Mouse (Mus musculus): Measurements from ENCODE around the gene Dcpp3. TPM values are rescaled to one million over a fixed set of nuclear protein-coding genes. Genes with fewer than 3 reads are reported as not detected.
A peak's percentile ranks its signal among the peaks of the same experiment; 100 is the strongest.

Dcpp3 gene
- polyA plus RNA-seq, 1 experiment = not detected

DNA sequence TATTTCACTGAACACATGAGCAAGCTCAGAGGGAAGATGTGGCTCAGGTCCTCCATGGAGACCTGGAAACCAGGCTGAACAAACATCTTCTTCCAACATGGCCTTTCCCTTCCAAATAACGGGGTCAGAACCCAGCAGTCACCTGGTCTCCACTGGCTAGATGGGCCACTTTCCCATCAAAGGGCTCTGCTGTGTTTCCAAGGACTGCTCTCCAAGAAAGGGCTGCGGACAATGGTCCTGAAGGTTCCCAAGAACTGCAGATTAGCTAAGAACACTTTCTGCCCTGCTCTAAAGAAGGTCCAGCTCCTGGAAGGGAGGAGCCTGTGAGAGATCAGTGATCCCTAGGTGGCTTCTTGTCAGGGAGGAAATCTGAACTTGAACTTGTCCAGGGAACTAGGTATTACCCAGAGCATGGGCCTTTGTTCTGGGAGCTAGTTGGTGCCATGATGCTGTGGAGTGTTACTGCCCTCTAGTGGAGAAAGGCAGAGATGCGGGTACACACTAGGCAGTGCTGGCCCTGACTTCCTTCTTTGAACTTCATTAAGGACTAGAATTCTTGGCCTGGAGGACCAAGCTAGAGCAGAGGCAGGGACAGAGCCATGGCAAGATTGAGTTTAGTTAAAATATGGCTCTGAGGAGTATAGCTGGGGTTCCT is 43.0 kb downstream of the Dcpp3 start:
- no peaks in the 10 kb centered on the region for H3K27me3 ChIP-seq (replicated peaks; ENCODE audit: control insufficient read depth, insufficient read depth, low read length)
- TF ChIP-seq POLR2A (IDR thresholded peaks at IDR 0.05; ENCODE audit: low read depth, low read length) (no peak), CTCF (conservative IDR thresholded peaks at IDR 0.05; ENCODE audit: insufficient read depth, insufficient read length, low read depth, low read length) (peak; percentile 99)
- H3K27ac ChIP-seq (ENCODE audit: insufficient read depth, low read depth, low read length) = no peak overlapping the region
- no peaks in the 10 kb centered on the region for H3K36me3 ChIP-seq (ENCODE audit: control insufficient read depth, insufficient read depth, low read length)
- H3K4me1 ChIP-seq (ENCODE audit: control insufficient read depth, insufficient read depth, low read length) = no peaks in the 10 kb centered on the region
- peak; percentile 84 for DNase-seq
- no peak overlapping the region for H3K4me3 ChIP-seq (ENCODE audit: insufficient read depth, low read depth, low read length)
- WGBS = 42% methylated on average over 3 of the region's 3 CpGs

DNA sequence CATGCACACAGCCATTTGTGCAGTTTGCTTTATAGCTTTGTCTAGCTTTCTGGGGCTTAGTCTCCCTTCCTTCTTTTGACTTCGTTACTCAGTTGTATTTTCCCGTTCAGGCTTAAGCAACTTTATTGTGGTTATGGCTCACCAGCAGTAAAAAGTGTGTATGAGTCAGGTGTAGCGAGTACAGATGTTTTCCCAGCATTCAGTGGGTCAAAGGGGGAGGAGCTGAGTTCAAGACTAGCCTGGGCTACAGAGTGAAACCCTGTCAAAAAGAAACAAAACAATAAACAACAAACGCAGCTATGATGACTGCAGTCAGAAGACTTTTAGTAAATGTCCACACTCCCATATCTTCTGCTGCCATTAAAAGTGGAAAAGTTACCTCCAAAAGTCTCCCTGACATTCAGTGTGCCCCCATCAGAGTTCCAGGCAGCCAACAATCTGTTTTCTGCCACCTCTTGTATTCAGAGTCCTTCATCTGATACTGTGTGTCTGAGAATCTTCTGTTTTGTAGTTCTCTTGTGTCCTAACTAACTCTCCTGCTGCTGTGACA is 44.4 kb downstream of the Dcpp3 start:
- Histone ChIP-seq H3K4me3 (ENCODE audit: insufficient read depth, low read depth, low read length) (no peak overlapping the region), H3K27ac (ENCODE audit: insufficient read depth, low read depth, low read length) (no peak overlapping the region), H3K36me3 (ENCODE audit: control insufficient read depth, insufficient read depth, low read length) (no peaks in the 10 kb centered on the region), H3K4me1 (ENCODE audit: control insufficient read depth, insufficient read depth, low read length) (no peaks in the 10 kb centered on the region), H3K27me3 (replicated peaks; ENCODE audit: control insufficient read depth, insufficient read depth, low read length) (no peaks in the 10 kb centered on the region)
- no peak for TF ChIP-seq POLR2A (IDR thresholded peaks at IDR 0.05; ENCODE audit: low read depth, low read length)
- TF ChIP-seq CTCF (conservative IDR thresholded peaks at IDR 0.05; ENCODE audit: insufficient read depth, insufficient read length, low read depth, low read length) = no peak
- WGBS = 60% methylated on average over 4 of the region's 4 CpGs
- DNase-seq = no peak

DNA sequence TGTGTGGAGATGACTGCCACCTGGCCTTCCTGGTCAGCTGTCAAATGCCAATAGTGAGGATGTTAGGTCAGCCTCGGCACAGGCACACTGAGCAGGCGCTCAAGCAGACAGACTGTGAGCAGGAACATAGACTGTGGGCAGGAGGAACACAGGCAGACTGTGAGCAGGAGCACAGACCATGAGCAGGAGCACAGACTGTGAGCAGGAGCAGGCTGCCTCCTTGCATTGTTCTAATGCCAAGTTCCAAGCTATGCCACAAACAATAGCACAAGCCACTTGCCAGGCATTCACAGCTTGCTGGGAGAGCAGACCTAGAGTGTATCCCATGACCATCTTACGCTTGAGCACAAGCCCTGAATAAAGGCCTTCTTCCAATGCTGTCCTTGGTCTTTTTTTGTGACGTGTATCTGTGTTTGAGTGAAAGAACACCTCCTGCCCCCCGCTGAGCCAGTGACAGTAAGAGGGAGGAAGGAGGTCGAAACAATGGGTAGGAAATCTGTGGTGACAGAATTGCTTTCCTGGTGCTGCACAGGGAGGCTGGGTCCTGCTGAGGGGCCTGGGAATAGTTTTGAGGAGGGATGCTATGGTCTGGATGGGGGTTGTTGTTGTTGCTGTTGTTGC is 48.7 kb downstream of the Dcpp3 start:
- H3K4me1 ChIP-seq (ENCODE audit: control insufficient read depth, insufficient read depth, low read length) = peaks cover 7% of the 10 kb centered on the region
- WGBS = 56% methylated on average over 6 of the region's 6 CpGs
- TF ChIP-seq POLR2A (IDR thresholded peaks at IDR 0.05; ENCODE audit: low read depth, low read length) = no peak
- no peak for TF ChIP-seq CTCF (conservative IDR thresholded peaks at IDR 0.05; ENCODE audit: insufficient read depth, insufficient read length, low read depth, low read length)
- H3K27me3 ChIP-seq (replicated peaks; ENCODE audit: control insufficient read depth, insufficient read depth, low read length) = no peaks in the 10 kb centered on the region
- H3K27ac ChIP-seq (ENCODE audit: insufficient read depth, low read depth, low read length) = no peak overlapping the region
- no peaks in the 10 kb centered on the region for H3K36me3 ChIP-seq (ENCODE audit: control insufficient read depth, insufficient read depth, low read length)
- no peak overlapping the region for H3K4me3 ChIP-seq (ENCODE audit: insufficient read depth, low read depth, low read length)
- no peak for DNase-seq

DNA sequence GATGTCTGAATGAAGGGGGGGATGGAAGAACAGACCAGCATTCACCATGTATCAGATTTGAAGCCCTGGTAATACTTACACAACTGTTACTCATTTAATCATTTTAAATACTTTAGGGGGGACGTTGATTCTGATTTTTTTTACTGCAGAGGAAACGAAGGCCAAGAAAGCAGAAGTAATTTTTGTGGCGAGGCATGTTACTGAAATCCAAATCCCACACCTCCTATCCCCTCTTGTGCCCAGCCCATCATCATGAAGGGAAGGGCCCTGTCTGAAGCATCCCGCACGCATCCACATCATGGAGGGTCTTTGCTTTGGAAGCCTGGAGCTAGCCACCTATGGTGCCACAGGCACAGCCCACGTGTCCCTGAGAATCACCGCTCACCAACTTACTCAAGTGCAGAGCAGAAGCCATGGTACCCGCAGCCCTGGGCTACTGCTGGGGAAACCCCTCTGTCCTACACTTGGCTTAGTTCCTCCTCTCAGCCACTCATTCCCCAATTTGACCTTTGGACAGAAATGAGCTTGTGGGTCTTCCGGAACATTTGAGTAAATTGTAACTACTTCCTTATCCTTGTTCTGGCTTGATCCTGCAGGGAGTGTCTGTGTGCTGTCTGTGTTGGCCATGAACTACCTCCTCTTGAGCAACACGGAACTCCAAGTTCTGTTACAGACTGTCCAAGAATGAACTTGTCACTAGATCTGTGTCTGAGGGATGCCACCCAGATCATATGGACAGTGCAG is 49.6 kb downstream of the Dcpp3 start:
- TF ChIP-seq POLR2A (IDR thresholded peaks at IDR 0.05; ENCODE audit: low read depth, low read length) = no peak
- no peak for TF ChIP-seq CTCF (conservative IDR thresholded peaks at IDR 0.05; ENCODE audit: insufficient read depth, insufficient read length, low read depth, low read length)
- no peaks in the 10 kb centered on the region for H3K27me3 ChIP-seq (replicated peaks; ENCODE audit: control insufficient read depth, insufficient read depth, low read length)
- H3K27ac ChIP-seq (ENCODE audit: insufficient read depth, low read depth, low read length) = peak overlapping the region; percentile 13; the same call in 1 of the 2 replicates
- no peak overlapping the region for H3K4me3 ChIP-seq (ENCODE audit: insufficient read depth, low read depth, low read length)
- peak; percentile 73 for DNase-seq
- WGBS = 69% methylated on average over 10 of the region's 10 CpGs
- peaks cover 7% of the 10 kb centered on the region for H3K4me1 ChIP-seq (ENCODE audit: control insufficient read depth, insufficient read depth, low read length)
- no peaks in the 10 kb centered on the region for H3K36me3 ChIP-seq (ENCODE audit: control insufficient read depth, insufficient read depth, low read length)

DNA sequence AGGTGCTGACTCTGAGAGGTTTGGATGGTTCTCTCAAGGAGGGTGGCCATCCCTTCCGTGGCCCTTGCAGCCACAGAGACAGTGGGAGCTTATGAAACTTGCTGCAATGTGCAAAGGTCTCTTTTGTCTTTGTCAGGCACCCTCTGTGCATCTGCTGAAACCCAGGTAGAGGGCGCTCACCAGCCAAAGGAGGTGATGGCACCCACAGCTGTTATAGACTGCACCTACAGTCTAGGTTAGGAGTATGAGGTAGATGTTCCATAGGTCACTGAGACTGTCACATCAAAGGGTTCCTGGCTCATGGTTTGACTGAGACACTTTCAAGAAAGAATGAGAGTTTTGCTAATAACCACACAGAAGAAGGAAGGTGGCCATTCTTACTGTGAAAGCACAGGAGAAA is 51.5 kb downstream of the Dcpp3 start:
- H3K27me3 ChIP-seq (replicated peaks; ENCODE audit: control insufficient read depth, insufficient read depth, low read length) = no peaks in the 10 kb centered on the region
- TF ChIP-seq CTCF (conservative IDR thresholded peaks at IDR 0.05; ENCODE audit: insufficient read depth, insufficient read length, low read depth, low read length) (no peak; the same call in 1 of the 2 replicates), POLR2A (IDR thresholded peaks at IDR 0.05; ENCODE audit: low read depth, low read length) (no peak)
- H3K4me3 ChIP-seq (ENCODE audit: insufficient read depth, low read depth, low read length) = no peak overlapping the region
- H3K4me1 ChIP-seq (ENCODE audit: control insufficient read depth, insufficient read depth, low read length) = peaks cover 7% of the 10 kb centered on the region
- no peaks in the 10 kb centered on the region for H3K36me3 ChIP-seq (ENCODE audit: control insufficient read depth, insufficient read depth, low read length)
- H3K27ac ChIP-seq (ENCODE audit: insufficient read depth, low read depth, low read length) = no peak overlapping the region
- 56% methylated on average over 2 of the region's 2 CpGs for WGBS
- DNase-seq = peak; percentile 56

Other genes starting within 250 kb of the Dcpp3 start
- gene Hcfc1r1, start 243.9 kb upstream of the Dcpp3 start, polyA plus RNA-seq (2012; rRNA removed) = 367 and 378 TPM in 2 replicates
- gene Thoc6, start 243.6 kb upstream of the Dcpp3 start, polyA plus RNA-seq (2012; rRNA removed) = 14.2 and 15.7 TPM in 2 replicates
- 10.0 and 14.4 TPM in 2 replicates for gene Tnfrsf12a, start 240.0 kb upstream of the Dcpp3 start, polyA plus RNA-seq (2012; rRNA removed)
- 2.5 and 2.6 TPM in 2 replicates for gene Cldn6, start 238.2 kb upstream of the Dcpp3 start, polyA plus RNA-seq (2012; rRNA removed)
- gene Cldn9, start 233.4 kb upstream of the Dcpp3 start, polyA plus RNA-seq (2012; rRNA removed) = 0.14 and 0.45 TPM in 2 replicates
- gene 1520401A03Rik, start 194.7 kb upstream of the Dcpp3 start, polyA plus RNA-seq (2012; rRNA removed) = 0.05 TPM in 1 of 2 replicates, not detected in the other
- 4.1 and 5.2 TPM in 2 replicates for gene Pkmyt1, start 191.1 kb upstream of the Dcpp3 start, polyA plus RNA-seq (2012; rRNA removed)
- gene Paqr4, start 176.6 kb upstream of the Dcpp3 start, polyA plus RNA-seq (2012; rRNA removed) = 9.7 and 10.8 TPM in 2 replicates
- gene Kremen2, start 171.6 kb upstream of the Dcpp3 start, polyA plus RNA-seq (2012; rRNA removed) = 0.17 and 0.27 TPM in 2 replicates
- 41.7 and 45.2 TPM in 2 replicates for gene Flywch1, start 145.9 kb upstream of the Dcpp3 start, polyA plus RNA-seq (2012; rRNA removed)
- gene Flywch2, start 131.4 kb upstream of the Dcpp3 start, polyA plus RNA-seq (2012; rRNA removed) = 9.3 and 12.2 TPM in 2 replicates
- gene Srrm2, start 126.9 kb upstream of the Dcpp3 start, polyA plus RNA-seq (2012; rRNA removed) = 394 and 443 TPM in 2 replicates
- gene Elob, start 88.3 kb upstream of the Dcpp3 start, polyA plus RNA-seq (2012; rRNA removed) = 687 and 762 TPM in 2 replicates
- gene Prss33, start 81.4 kb upstream of the Dcpp3 start, polyA plus RNA-seq (2012; rRNA removed) = not detected in 2 replicates
- not detected in 2 replicates for gene Prss32, start 73.6 kb upstream of the Dcpp3 start, polyA plus RNA-seq (2012; rRNA removed)
- gene Prss41, start 73.3 kb upstream of the Dcpp3 start, polyA plus RNA-seq (2012; rRNA removed) = 0.08 and 0.16 TPM in 2 replicates
- 0.14 TPM in 2 replicates for gene Prss21, start 49.4 kb upstream of the Dcpp3 start, polyA plus RNA-seq (2012; rRNA removed)
- gene Dcpp1, start 36.6 kb upstream of the Dcpp3 start, polyA plus RNA-seq (2012; rRNA removed) = not detected in 2 replicates
- gene Dcpp2, start 36.6 kb upstream of the Dcpp3 start, polyA plus RNA-seq (2012; rRNA removed) = not detected in 2 replicates
- gene Sbp, start 24.2 kb downstream of the Dcpp3 start, polyA plus RNA-seq (2012; rRNA removed) = not detected in 2 replicates
- gene Sbpl, start 37.8 kb downstream of the Dcpp3 start, polyA plus RNA-seq (2012; rRNA removed) = not detected in 2 replicates
- gene Prss30, start 63.1 kb downstream of the Dcpp3 start, polyA plus RNA-seq (2012; rRNA removed) = 0.71 and 0.95 TPM in 2 replicates
- gene Prss22, start 80.6 kb downstream of the Dcpp3 start, polyA plus RNA-seq (2012; rRNA removed) = 0.23 and 0.26 TPM in 2 replicates
- gene Prss27, start 120.7 kb downstream of the Dcpp3 start, polyA plus RNA-seq (2012; rRNA removed) = 0.16 and 0.30 TPM in 2 replicates
- gene Kctd5, start 156.0 kb downstream of the Dcpp3 start, polyA plus RNA-seq (2012; rRNA removed) = 16.1 and 16.5 TPM in 2 replicates
- 17.1 and 19.4 TPM in 2 replicates for gene Pdpk1, start 233.5 kb downstream of the Dcpp3 start, polyA plus RNA-seq (2012; rRNA removed)
- 124 and 136 TPM in 2 replicates for gene Amdhd2, start 246.3 kb downstream of the Dcpp3 start, polyA plus RNA-seq (2012; rRNA removed)